Mouse (Mus musculus) heart, postnatal 14 days (tissue): ENCODE results near the gene Sppl2b. TPM values are rescaled to one million over a fixed set of nuclear protein-coding genes. Genes with fewer than 3 reads are reported as not detected.
A peak's percentile ranks its signal among the peaks of the same experiment; 100 is the strongest.

Experiments
- DNase-seq, 2 experiments: peaks; one replicate each; pipeline ENCODE4 v3.0.0; 2021 to 2022
- intact Hi-C: fragments of 180-260 bp; cut with DNase I; formaldehyde crosslinking; loops from one replicate; pipeline ENCODE4 v1.15.1; 2025
- microRNA-seq, 2 experiments: library from miRNA; unstranded; fragments of <30 nt; microRNA quantifications; one replicate each; pipeline ENCODE4 v1.2.0; 2021 to 2022
- total RNA-seq, 2 experiments: library from RNA; stranded (reverse); gene quantifications; 2 replicates each; pipeline ENCODE4 v1.2.3; 2021

Sppl2b gene
- total RNA-seq, 2 experiments from 2014 or later = 26.6 to 28.5 TPM

GRCm38 (mm10) chr10:80913364-80914011, 58.4 kb downstream of the Sppl2b start:
- intact Hi-C loops = no loop called here
- no peak for DNase-seq

GRCm38 (mm10) chr10:80914253-80914656, 59.2 kb downstream of the Sppl2b start:
- intact Hi-C loops = no loop called here

GRCm38 (mm10) chr10:80915260-80915659, 60.2 kb downstream of the Sppl2b start:
- DNase-seq = no peak
- intact Hi-C loops = no loop called here

More at GRCm38 (mm10) chr10:80914253-80914656, 59.2 kb downstream of the Sppl2b start:
- DNase-seq = no peak

- DNase-seq = no peak
- intact Hi-C loops = no loop called here
Measured at GRCm38 (mm10) chr10:80915736-80916135, 60.7 kb downstream of the Sppl2b start.

GRCm38 (mm10) chr10:80917336-80917778, 62.3 kb downstream of the Sppl2b start:
- DNase-seq = no peak
- intact Hi-C loops = no loop called here

GRCm38 (mm10) chr10:80917779-80918434, 62.8 kb downstream of the Sppl2b start, which contains the start of gene Lmnb2:
Gene Lmnb2 (minus strand): TSS chr10:80918245.
- peak; percentile 73 to 81 for DNase-seq
- intact Hi-C loops = no loop called here

Small RNA genes lying within 50 kb of the gene (microRNA-seq; reads per million reads assigned to microRNA genes)
- gene Mir1982 = 3.2 to 5.9 reads per million in 2 experiments

Other genes starting within 250 kb of the Sppl2b start
- under 1 TPM; 0.55 to 0.71 TPM for gene Gm49322, start 249.3 kb upstream of the Sppl2b start, total RNA-seq
- gene Csnk1g2, start 232.4 kb upstream of the Sppl2b start, total RNA-seq = 100 to 1,000 TPM; 123 to 131 TPM
- 10 to 100 TPM; 40.6 to 41.9 TPM for gene Btbd2, start 198.2 kb upstream of the Sppl2b start, total RNA-seq
- 100 to 1,000 TPM; 166 to 169 TPM for gene Mknk2, start 177.2 kb upstream of the Sppl2b start, total RNA-seq
- gene Mob3a, start 153.3 kb upstream of the Sppl2b start, total RNA-seq = 10 to 100 TPM in 1 of 2 experiments, 1 to 10 TPM in 1; 7.0 to 11.4 TPM
- gene Izumo4, start 153.1 kb upstream of the Sppl2b start, total RNA-seq = 1 to 10 TPM; 4.5 to 4.9 TPM
- 10 to 100 TPM; 44.6 to 47.8 TPM for gene Ap3d1, start 113.0 kb upstream of the Sppl2b start, total RNA-seq
- 10 to 100 TPM; 55.1 to 56.3 TPM for gene Dot1l, start 100.1 kb upstream of the Sppl2b start, total RNA-seq
- 10 to 100 TPM; 27.0 to 31.6 TPM for gene Sf3a2, start 57.1 kb upstream of the Sppl2b start, total RNA-seq
- gene Plekhj1, start 56.6 kb upstream of the Sppl2b start, total RNA-seq = 10 to 100 TPM; 35.7 to 36.3 TPM
- under 1 TPM; 0.56 to 0.65 TPM for gene Amh, start 50.0 kb upstream of the Sppl2b start, total RNA-seq
- not detected for gene Jsrp1, start 41.8 kb upstream of the Sppl2b start, total RNA-seq
- gene Oaz1, start 28.6 kb upstream of the Sppl2b start, total RNA-seq = 100 to 1,000 TPM; 893 to 962 TPM
- gene Lingo3, start 11.2 kb upstream of the Sppl2b start, total RNA-seq = 1 to 10 TPM; 4.2 to 5.7 TPM
- gene Lsm7, start 66 bp upstream of the Sppl2b start, total RNA-seq = 10 to 100 TPM; 21.3 to 28.3 TPM
- gene Tmprss9, start 16.6 kb downstream of the Sppl2b start, total RNA-seq = not detected
- gene Timm13, start 45.7 kb downstream of the Sppl2b start, total RNA-seq = 100 to 1,000 TPM; 145 to 161 TPM
- 1 to 10 TPM; 5.1 to 7.0 TPM for gene Lmnb2, start 63.0 kb downstream of the Sppl2b start, total RNA-seq
- gene Gadd45b, start 74.8 kb downstream of the Sppl2b start, total RNA-seq = 10 to 100 TPM; 13.6 to 17.2 TPM
- gene Gng7, start 159.7 kb downstream of the Sppl2b start, total RNA-seq = under 1 TPM; 0.27 to 0.31 TPM
- under 1 TPM in 1 of 2 experiments, not detected in 1; 0.10 TPM for gene Diras1, start 170.4 kb downstream of the Sppl2b start, total RNA-seq
- gene Slc39a3, start 182.2 kb downstream of the Sppl2b start, total RNA-seq = 10 to 100 TPM; 13.6 to 14.8 TPM
- 10 to 100 TPM; 91.5 to 93.3 TPM for gene Sgta, start 204.9 kb downstream of the Sppl2b start, total RNA-seq
- gene Thop1, start 214.8 kb downstream of the Sppl2b start, total RNA-seq = 10 to 100 TPM; 10.3 to 10.9 TPM
- gene Creb3l3, start 243.6 kb downstream of the Sppl2b start, total RNA-seq = under 1 TPM; 0.69 to 0.90 TPM